Mouse (Mus musculus) layer of hippocampus, postnatal 36 days (tissue): ENCODE results near the gene Pemt. TPM values are rescaled to one million over a fixed set of nuclear protein-coding genes. Genes with fewer than 3 reads are reported as not detected.
A peak's percentile ranks its signal among the peaks of the same experiment; 100 is the strongest.

Experiments
- DNase-seq, 2 experiments: peaks; one replicate each; pipeline ENCODE4 v3.0.0; 2022
- total RNA-seq, 2 experiments: library from RNA; stranded (reverse); gene quantifications; 2 replicates each; pipeline ENCODE4 v1.2.3; 2021

The Pemt gene
- total RNA-seq, 2 experiments from 2014 or later, result 4.6 to 5.6 TPM

DNA sequence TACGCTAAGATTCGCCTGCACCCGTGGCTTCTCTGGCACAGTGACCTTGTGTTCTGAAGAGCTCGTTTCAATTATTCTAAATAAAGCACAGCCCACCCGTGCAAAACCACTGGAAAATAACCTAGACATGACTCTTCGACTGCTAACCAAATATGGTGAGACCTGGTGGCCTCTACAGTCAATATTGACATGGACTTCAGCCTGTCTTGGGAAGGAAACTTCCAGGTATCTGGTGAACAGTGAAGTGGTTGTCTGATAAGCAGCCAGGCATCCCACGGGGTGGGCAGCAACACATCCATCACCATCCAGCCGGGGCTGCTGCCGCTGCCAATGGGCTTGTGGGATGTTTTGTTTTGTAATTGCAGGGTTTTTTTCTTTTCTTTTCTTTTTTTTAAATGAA is 52.0 kb downstream of the Pemt start:
- DNase-seq, result no peak

DNA sequence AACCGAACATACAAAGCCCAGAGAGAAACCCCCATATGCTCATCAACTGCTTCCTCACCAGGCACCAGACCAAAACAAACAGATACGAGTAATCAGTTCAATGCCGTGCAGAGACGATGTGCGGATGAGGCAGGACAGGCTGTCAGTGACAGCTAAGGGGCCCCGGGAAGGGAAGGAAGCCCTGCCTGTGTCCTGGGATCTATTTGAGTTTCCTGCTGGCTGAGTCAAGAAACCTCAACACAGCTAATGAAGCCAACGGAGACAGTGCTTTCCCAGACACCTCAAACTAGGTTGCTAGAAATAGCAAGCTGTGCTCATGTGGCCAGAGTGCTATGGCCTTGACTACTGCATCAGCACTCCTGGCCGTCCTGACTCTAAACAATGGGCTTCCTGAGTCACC is 54.9 kb downstream of the Pemt start:
- DNase-seq, result no peak

DNA sequence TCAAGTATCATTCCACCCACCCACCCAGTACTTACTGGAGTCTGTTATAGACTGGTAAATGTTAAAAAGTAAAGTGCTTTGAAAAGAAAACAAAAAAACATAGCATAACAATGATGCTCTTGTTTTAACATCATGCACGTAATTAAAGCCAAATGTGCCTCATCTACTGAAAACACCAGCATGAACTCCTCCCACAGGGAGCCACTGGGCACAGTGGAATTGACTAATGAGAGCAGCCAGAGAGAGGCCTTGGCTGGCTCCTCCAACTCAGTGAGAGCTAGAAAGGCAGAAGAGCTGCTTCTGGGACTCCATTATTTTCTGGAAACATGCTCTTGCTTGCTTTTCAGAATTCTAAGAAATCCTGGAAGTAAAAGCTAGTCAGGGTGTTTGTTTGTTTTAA is 56.9 kb downstream of the Pemt start:
- DNase-seq, result no peak

DNA sequence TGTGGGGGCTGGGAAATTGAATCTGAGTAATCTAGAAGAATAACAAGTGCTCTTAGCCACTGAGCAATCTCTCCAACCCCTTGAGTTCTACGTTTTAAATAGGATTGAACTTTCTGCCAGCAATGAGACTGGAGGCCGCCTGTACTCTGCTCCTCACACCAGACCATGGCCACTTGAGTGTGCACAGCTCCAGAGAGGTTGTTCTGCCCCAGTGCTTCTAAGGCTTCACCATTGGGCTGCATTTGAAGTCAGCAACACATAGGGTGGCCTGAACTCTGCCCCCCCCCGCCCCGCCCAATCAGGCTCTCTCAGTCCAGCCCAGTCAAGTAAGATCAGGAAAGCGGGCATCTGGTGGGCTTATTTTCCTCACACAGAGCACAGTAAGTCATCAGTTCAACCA is 68.5 kb downstream of the Pemt start:
- no peak for DNase-seq

DNA sequence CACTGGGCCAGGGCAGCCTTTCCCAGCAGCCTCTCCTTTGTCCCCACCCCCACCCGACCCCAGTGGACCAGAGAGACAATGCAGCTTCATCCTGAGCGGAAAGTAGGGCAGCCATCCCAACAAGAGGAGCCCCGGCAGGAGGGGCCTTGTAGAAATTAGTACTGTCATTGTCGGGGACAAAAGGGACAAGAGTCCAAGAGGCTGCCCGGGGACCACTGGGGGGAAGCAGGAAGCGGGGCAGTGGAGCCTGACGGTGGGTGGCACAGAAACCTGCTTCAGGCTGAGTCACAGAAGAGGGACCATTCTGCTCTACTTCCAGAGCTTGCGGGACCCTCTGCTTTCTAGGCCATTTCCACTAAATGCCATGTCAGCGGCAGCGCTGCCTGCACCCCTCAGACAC is 71.0 kb downstream of the Pemt start:
- no peak for DNase-seq

DNA sequence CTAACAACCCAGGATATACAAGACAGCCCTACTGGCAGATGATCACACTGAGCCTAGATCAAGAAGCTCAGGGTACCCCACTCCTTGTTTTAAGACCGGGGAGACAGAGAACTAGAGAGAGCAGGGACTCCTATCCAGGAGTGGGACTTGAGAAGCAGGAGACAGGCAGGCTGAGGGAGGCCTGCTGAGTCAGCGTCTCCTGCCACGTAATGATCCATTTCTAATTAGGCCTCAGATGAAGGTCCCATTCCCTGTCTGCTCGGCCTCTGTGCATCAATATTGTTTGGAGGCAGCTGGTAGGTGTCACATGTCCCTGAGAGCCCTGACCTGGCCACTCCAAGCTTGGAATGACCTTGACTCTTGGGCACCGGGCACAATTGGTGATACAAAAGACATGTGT is 72.9 kb downstream of the Pemt start:
- no peak for DNase-seq

DNA sequence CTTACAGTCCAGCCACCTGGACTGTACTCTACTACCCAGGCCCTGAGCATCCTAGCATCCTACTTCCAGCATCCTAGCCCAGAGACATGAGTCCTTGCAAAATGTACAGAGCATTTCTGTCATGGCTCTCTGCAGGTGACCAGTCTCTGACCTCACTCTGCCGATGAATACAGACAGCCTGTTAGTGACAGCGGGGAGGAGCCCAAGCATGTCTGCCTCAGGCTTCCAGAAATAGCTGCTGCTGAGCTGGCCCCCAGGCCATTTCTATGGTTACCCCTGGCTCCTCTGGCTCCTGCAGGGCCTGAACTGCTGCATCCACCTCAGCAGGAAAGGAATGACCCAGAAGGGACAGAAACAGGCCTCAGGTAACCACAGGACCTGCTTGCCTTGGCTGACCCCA is 74.6 kb downstream of the Pemt start:
- DNase-seq, result no peak

DNA sequence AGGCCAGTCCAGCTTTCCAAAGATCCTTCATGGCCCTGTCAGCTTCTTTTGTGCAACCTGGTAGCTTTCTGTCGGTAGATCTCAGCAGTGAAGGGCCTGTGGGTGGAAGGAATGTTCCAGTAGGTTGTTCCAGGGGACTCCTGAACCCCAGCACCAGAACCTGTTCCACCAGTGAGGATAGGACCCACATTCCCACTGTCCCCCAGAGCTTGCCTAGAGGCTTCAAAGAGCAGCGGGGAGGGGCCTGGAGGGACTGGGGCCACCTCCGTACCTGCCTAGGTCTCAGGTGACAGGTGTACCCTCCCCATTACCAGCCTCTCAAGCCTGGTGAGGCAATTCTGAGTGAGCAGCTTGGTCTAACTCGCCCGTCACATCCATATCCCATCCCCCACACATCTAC is 75.5 kb downstream of the Pemt start:
- DNase-seq, result no peak

DNA sequence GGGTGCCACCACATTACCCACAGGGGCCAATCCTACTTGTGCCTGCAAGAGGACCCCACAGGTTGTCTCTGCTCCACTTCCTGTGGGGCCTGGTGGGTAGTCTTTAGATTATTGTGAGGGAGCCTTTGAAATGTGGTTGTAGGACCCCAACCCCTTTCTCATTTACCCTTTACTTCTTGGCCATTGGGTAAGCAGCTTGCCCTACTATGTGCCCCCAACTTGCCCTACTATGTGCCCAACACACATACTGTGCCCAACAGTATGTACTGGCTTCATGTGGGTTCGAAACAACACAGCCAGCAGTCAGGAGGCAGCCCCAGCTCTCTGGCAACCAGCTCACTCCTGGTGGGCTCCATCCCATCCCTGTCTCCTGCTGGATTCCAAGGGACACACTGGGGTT is 78.5 kb downstream of the Pemt start:
- DNase-seq, result no peak

DNA sequence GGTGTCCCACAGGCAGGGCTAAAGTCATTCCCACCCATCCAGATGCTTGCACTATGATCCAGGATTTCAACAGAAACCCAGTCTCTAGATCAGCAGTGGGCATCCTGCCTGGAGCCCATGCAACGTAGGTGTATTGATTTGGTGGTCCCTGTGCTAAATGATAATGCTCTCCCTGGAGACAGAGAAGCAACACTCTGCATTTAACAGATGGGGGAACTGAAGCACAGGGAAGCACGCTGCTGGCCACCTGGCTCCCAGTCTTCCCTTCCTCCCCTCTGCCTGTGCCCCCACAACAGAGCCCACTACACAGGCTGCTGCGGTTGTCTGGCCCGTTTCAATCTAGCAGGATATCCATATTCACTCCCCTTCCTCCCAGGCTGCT is 80.2 kb downstream of the Pemt start:
- peak; percentile 40 to 55 for DNase-seq

DNA sequence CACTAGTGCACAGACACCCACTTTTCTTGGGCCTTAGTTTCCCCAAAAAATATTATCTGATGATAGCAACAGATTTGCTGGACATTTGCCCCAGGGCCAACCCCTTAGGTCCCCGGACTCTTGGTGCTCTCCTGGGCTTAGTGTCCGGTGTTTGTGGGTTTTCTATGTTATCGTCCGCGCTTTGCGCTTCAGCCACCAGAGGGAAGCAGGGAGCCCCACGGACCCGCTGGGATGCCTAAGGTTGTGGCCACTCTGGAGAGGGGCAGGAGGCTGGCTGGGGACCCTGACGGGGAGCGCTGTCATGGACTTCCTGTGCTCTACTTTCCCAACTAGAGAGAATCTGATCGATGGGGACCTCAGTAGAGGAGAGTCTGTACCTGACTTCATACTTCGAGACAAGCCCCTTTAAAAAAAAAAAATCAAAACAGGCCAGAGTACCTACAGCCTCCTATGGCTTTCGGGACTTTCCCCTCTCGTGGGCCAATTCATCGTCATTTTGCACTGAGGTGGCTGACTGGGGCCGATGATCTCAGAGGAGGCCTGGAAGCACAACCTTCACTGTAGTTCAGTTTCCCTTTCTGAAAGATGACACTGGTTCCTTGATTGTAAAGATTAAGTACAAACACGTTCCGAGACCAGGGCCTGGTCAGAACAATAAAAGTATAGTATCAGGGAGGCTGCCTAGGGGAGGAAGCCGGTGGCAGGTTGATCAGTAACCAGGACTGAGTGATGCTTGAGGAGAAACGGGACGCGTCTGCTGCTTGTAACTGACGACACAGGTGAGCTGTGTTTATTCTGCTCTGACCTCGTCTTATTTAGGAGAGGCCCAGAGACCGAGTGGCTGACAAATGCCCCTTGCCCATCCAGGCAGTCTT is 80.8 kb downstream of the Pemt start:
- peak; percentile 73 to 74 for DNase-seq

DNA sequence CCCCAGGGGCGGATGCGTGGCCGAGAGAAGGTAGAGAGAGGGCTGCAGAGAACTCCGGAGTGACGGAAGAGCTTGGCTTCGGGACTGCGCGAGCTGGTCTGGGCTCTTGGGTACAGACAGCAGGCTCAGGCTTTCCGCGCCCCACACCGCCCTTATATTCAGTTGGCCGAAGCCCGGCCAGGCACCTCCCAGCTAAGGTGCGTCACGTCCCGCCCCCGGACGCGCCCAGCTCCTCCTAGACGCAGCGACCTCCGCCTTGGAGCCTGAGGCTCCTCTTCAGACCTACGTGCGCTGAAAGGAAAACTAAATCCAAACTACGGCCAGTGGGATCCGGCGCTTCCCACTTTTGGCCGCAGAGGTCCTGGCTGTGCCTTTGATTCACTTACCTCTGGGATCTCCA is 81.5 kb downstream of the Pemt start, which contains the start of gene Rasd1:
Gene Rasd1 (minus strand): TSS at position 127 of the 400 bp plus-strand sequence.
- DNase-seq, result peak; percentile 60 to 66

DNA sequence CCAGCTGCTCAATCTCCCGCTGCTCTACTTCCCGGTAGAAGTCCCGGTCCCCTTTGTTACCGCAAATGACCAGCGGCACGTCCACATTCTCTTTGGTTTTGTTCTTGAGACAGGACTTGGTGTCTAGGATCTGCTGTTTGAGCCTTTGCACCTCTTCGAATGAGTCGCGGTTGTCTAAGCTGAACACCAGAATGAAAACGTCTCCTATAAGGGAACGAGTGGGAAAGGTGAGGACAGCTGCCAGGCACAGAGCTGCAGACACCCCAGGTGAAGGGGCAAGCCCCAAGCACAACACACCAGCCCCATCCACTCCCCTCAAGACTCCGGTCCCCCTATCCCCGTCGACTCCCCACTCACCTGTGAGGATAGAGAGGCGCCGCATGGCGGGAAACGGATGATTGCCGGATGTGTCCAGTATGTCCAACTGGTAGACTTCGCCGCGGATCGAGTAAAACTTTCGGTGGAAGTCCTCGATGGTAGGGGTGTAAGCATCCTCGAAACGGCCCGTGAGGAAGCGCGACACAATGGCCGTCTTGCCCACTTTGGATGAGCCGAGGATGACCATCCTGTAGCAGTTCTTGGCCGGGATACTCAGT is 82.0 kb downstream of the Pemt start:
- DNase-seq, result peak; percentile 19 to 29

DNA sequence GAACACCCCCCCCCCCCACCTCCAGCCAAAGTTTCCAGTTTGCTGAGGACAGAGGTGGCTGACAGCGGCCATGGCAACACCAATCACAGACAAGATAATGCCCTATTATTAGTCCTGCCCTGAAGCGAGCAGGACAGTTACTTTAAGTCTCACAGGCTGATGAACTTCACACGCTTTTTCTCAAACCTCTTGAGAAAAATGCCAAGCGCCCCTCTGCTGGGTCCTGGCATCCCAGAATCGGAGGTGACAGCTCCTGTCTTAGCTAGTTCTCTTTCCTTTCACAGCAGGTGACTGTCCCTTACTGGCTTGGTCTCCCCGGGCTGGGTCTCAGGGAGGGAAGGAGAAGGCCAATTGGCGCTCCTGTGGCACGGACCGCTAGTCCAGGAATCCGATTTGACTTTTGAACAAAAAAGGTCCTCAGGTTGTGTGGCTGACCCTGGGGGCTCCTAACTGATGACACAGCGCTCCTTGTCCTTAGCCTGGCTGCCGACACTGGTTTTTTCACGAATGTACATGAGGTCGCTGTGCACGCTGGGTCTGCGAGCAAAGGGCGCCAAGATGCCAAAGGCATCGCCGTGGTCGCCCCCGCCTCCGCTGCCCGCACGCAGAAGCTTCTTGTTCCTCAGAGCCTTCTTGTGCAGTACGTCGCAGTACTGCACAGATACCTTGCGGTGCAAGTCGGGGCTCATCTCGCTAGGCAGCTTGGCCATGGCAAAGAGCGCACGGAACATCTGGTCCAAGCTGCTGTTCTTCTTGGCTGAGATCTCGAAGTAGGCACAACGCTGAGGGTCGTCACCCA is 82.7 kb downstream of the Pemt start:
- DNase-seq, result peak in 1 of 2 experiments; percentile 23

DNA sequence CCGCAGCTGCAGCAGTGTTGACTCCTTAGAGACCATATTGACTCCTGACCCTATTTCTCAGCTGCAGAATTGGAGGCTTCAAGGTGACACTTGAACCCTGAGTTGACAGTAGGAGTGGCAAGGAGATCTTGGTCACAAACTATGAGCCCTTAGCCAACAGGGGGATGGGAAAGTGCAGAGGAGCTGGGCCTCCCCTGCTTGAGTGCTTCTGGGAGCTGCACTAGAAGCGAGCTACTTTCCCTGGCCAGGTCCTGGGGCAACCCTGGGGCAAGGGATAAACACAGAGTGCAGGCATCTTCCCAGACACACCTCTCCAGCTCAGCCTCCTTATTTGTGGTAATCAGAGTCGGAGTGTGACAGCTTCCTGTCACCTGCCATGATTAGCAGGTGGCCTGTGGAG is 83.7 kb downstream of the Pemt start:
- no peak for DNase-seq

DNA sequence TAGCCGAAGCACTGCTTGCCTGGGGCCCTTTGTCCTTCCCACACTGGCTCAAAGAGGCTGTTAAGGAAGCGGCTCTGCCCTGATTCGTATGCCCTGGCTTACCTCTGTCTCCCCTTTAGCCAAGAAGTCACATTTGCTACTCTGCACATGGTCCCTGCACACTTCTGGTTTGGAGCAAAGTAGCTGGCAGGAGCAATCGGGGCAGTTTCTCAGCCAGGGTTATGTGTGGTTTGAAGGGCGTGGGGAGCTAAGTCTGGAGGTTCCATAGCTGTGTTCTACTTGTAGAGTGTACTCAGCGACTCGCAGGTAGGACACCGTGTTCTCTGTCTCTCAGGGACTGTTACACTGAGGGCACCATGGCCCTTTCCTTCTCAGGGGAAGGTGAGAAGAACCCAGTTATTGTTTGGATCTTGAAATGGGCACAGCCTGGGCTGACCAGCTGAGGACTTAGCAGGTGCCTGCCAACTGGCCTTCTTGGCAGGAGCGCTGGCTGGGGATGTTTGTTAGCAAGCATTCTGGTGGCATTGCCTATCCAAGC is 84.9 kb downstream of the Pemt start:
- peak; percentile 16 to 24 for DNase-seq

DNA sequence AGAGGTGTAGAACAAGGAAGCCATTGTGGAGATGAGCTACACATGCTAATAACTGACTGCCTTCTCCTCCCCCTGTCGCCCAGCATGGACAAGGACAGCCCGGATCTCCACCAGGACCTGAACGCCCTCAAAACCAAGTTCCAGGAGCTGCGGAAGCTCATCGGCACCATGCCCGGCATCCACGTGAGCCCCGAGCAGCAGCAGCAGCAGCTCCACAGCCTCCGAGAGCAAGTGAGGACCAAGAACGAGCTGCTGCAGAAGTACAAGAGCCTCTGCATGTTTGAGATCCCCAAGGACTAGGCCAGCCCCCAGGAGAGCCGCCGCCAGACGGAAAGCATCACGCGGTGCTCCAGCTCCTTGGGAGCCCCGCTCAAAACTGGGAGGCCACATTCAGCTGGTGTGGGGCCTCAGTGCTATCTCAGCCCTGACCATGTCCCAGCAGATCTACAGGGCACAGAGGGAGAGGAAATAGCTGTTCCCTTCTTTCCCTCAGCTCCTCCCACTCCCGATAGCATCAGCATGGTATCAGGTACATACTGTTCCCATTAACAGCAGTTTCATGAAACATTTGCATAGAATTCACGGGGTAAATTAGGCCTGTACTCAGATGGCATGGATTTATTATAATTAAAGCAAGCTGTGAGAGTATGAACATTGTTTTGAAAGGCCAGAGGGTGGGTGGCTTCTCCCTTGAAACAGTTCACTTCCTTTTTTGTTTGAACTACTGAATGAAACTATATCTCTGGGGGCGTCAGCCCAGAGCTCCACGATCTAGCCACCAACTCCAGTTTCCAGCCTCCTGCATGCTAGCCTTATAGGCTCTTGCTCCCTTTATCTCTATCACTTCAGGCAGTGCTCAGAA is 85.6 kb downstream of the Pemt start:
- DNase-seq, result peak in 1 of 2 experiments; percentile 25

DNA sequence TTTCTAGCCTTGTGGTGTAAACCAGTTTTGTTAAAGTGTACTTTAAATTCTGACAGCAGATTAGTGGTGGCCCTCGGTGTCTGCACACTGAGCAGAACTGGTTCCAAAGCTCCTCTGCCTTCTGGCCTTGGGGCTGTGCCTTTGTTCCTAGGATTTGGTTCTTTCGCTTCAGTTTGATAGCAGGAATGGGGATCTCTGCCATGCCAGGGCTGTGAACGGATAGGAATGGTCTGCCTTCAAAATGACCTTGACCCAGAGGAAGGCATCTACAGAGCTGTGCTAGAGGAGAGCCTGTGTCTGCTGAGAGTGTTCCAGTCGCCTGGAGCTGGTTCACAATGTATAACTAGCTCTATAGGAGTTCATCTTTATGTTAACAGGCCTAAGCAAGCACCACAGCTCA is 86.8 kb downstream of the Pemt start:
- DNase-seq, result no peak

DNA sequence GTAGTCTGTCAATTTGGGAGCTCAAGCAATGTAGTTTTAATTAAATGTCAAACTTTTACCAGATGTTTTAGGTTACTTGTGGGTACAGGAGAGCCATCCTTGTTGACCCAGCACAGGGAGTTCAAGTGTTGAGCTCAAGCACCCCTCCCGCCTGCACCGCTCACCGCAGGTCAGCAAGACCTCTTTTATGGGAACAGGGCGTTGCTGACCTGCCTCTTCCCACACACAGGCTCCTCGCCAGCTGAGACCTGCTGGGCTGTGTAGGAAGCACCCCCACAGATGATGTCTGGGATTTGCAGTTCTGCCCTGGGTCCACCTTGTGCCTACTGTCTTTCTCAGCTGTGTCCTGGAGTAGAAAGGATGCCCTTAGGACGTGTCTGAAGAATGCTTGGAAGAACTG is 89.5 kb downstream of the Pemt start:
- DNase-seq, result no peak

DNA sequence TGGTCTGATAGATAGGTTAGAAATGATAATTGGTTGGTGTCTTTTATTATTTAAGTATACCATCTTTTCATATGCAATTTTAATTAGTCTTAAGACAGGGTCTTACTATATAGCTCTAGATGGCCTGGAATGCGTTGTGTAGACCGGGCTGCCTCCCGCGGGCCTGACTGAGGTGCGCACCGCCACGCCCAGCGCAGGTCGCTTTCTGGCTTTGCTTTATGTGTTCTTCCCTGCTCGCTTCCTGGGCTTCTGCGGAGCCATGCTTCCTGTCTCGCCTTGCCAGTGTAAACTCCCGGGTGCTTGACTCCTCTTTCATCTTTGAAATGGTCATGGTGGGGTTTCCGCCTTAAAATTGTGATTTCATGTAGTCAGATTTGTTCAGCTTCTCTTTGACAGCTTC is 93.4 kb downstream of the Pemt start:
- no peak for DNase-seq

DNA sequence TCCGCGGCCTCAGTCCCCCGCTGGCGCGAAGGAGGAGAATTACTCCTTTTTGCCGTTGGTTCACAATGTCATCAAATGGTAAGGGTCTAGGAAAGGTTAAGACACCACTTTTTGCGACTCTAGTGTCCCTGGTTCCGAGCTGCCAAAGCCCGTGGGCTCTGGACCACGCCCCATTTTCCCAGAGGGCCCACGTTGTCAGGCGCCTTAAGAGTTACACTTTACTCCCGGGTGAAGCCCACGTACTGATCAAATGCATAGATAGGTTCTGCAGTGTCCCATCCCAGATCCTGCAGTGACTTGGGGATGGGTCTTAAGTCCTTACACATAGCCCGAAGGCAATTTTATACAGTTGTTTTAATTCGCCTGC is 97.9 kb downstream of the Pemt start:
- DNase-seq, result no peak

DNA sequence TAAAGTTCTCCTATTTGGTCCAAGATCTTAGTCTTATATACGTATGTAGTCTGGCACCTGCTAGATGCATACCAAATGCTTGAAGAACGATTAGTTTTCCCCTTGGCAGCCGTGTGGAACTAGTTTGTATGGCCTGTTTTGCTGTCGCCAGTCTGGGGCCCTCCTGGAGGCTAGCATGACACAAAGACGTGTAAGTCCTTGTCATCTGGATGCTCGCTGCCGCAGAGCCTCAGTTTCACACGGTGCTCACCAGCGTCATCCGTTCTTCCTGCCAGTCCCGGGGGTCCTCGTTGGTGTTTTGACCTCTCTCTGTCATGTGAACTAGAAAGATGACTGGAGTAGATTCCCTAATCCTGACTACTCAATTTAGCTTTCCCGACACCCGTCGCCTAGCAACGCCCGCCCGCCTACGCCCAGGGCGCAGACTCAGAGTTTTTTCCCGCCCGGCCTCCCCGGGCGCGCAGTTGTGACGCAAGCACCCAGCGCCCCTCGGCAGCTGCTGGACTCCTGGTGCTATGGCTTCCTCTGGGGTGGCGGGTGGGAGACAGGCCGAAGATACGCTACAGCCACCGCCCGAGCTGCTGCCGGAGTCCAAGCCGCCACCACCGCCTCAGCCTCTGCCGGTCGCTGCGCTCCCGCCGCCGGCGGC is 98.4 kb downstream of the Pemt start, which contains the start of gene Med9:
Gene Med9 (plus strand): TSS at position 455 of the 649 bp plus-strand sequence.
- DNase-seq, result peak; percentile 97
